Mouse (Mus musculus): ENCODE results near the gene Dusp8. TPM values are rescaled to one million over a fixed set of nuclear protein-coding genes. Genes with fewer than 3 reads are reported as not detected.

Gene Dusp8
- total RNA-seq, 1 experiment from 2014 or later = 0.15 TPM

DNA sequence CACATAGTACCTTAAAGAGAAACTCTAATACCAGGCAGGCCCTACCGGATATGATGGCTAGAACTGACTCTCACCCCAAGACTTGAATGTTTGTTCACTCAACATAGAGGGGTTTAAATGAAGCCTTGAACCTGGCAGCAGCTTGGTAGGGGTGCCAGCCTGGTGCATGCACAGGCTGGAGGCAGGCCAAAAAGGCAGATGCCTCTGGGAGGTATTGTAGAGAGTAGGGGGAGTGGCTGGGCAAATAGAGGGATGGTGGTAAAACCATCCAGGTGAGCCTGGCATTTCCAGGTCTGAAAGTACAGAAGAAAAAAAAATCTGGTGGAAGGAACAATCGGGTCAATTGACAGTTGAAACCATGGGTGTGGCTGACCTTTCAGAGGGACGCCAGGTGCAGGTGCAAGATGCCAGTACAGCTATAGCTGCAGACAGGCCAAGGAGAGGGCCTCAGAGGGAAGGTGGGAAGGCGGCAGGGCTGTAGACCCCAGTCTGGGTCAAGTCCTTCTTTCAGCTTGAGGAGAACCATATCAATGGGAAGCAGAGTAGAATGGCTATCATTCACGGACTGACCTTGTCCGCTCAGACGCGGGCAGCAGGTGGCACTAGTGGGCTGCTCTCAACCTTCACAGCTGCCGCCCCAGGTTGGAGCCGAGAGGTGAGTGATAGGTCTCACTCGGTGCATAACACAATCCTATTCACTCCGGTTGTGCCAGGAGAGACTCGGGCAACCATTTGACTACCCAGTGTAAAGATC, 25.0 kb downstream of the Dusp8 start:
- ATAC-seq (replicated peaks in 1 of 2; ENCODE audit: insufficient read depth in 1 of 2, low FRiP score in 2 of 2, low TSS enrichment in 1 of 2, low read depth in 1 of 2, poor library complexity in 2 of 2, severe bottlenecking in 2 of 2) = peak; percentile 87 to 88

DNA sequence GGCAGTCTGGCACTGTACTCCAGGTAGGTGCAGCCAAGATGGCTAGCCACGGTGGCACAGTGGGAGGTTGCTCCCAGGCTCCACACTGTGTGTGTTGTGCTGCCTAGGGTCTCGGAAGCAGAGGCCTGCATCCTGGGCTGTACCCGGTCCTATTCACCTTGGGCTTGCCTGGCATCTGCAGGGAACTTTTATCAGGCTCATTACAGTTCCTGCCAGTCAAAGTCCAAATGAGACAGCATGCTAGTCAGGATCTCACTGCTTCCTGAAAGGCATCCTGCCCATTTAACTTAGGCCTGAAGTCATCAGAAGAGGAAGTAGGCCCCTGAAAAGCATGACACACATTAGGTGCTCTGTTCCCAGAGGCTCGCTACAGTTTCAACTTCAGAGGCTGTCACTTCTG, 27.2 kb downstream of the Dusp8 start:
- ATAC-seq (replicated peaks in 1 of 2; ENCODE audit: insufficient read depth in 1 of 2, low FRiP score in 2 of 2, low TSS enrichment in 1 of 2, low read depth in 1 of 2, poor library complexity in 2 of 2, severe bottlenecking in 2 of 2) = peak; percentile 67 to 77

DNA sequence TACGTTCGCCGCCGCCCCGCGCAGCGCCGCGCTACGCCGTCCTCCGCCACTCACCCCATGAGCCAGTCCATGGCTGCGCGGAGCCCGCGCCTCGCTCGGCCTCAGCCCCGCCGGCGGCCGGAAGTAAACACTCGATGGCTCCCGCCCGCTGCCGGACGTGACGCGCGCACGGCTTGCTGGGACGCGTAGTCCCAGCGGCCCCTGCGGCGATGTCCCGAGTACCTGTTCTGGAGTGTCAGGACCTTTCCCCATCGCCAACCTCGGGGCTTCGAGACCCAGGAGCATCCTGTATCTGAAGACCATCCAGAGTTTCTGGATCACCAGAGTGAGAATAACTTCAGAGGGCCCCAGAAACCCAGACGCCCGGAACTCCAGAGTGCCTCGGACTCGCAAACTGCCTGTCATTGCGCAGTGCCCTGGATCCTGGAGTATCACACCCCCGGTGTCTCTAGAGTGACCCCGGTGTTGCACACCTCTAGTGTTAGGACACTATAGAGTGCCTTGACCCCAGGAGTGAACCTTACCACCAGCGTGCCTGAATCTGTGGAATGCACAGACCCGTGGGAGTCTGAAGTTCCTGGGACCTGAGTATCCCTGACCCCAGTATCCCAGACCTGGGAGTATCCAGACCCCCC, 34.6 kb downstream of the Dusp8 start, which contains the start of gene Mob2:
TSS of gene Mob2 (minus strand) at position 135 of the 635 bp plus-strand sequence.
- ATAC-seq (replicated peaks in 1 of 2; ENCODE audit: insufficient read depth in 1 of 2, low FRiP score in 2 of 2, low TSS enrichment in 1 of 2, low read depth in 1 of 2, poor library complexity in 2 of 2, severe bottlenecking in 2 of 2) = peak; percentile 80 to 82

GRCm38 (mm10) chr7:142060185-142060930, 35.3 kb downstream of the Dusp8 start:
- no peak for ATAC-seq (replicated peaks in 1 of 2; ENCODE audit: insufficient read depth in 1 of 2, low FRiP score in 2 of 2, low TSS enrichment in 1 of 2, low read depth in 1 of 2, poor library complexity in 2 of 2, severe bottlenecking in 2 of 2)

DNA sequence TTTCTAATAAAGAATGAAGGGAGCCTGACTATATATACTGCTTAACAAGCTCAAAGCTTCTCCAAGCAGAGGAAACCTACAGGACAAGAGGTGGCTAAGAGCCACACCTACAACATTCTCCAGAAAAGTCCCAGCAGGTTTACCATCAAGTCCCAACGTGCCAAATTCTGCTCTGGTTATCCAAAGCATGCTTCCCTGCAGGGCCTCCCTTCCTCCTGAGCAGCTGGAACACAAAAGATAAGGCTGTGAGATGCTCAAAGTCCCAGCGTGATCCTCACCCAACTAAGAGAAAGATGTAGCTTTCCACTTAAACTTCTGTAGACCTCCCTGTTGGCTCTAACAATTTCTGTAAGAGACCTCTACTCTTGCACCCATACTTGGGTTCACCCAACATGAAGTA, 36.6 kb downstream of the Dusp8 start:
- no peak for ATAC-seq (replicated peaks in 1 of 2; ENCODE audit: insufficient read depth in 1 of 2, low FRiP score in 2 of 2, low TSS enrichment in 1 of 2, low read depth in 1 of 2, poor library complexity in 2 of 2, severe bottlenecking in 2 of 2)

DNA sequence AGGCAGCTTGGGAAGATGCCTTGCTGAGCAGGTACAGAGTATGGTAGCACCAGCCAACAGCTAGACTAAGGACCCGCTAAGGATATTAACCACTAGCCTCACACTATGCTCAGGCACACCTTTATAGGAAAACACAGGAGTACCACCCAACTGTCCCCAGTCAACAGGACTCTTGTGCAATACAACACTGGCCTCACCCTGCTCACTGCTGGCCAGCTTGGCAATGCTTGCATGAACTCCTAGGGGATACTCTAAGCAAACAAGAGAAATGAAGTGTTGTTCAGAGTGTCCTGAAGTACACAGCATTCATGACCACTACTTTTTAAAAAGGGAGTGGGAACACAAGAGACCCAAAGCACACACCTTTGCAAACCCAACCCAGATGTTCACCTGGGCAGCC, 38.5 kb downstream of the Dusp8 start:
- ATAC-seq (replicated peaks in 1 of 2; ENCODE audit: insufficient read depth in 1 of 2, low FRiP score in 2 of 2, low TSS enrichment in 1 of 2, low read depth in 1 of 2, poor library complexity in 2 of 2, severe bottlenecking in 2 of 2) = no peak

GRCm38 (mm10) chr7:142056601-142057061, 39.0 kb downstream of the Dusp8 start:
- peak; percentile 76 to 78 for ATAC-seq (replicated peaks in 1 of 2; ENCODE audit: insufficient read depth in 1 of 2, low FRiP score in 2 of 2, low TSS enrichment in 1 of 2, low read depth in 1 of 2, poor library complexity in 2 of 2, severe bottlenecking in 2 of 2)

DNA sequence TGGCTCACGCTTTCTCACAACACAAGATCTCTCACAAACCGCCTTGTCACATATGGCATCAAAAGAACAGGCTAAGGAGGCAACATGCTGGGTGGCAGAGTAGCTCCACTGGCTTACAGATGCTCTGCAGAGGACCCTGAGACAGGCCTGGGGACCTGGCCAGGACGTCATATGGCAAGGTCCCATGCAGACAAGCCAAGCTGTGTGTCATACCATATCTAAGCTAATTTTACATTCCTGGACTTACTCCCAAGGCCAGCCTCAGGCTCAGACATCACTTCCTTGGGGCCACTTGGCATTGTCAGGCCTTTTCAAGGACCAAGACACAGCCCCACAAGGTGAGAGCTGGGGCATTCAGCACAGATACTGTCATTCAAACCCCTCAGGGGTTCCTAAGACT, 40.2 kb downstream of the Dusp8 start:
- no peak for ATAC-seq (replicated peaks in 1 of 2; ENCODE audit: insufficient read depth in 1 of 2, low FRiP score in 2 of 2, low TSS enrichment in 1 of 2, low read depth in 1 of 2, poor library complexity in 2 of 2, severe bottlenecking in 2 of 2)

DNA sequence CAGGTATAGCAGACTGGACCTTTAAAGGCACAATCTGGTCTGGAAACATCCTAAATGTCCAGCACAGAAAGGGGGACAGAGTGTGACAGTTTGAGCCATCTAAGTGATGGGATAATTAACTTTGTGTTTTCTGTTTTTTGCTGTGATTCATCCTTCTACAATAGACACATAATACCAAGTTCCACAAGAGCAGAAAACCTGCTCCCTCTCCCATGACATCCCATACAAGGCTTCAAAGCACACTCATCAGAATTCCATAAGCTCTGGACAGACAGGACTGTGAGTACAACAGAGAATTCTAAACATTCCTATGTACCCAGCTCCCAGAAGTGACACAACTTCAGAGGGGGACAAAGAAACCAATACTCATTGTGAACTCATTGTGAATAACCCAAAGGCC, 45.1 kb downstream of the Dusp8 start:
- ATAC-seq (replicated peaks in 1 of 2; ENCODE audit: insufficient read depth in 1 of 2, low FRiP score in 2 of 2, low TSS enrichment in 1 of 2, low read depth in 1 of 2, poor library complexity in 2 of 2, severe bottlenecking in 2 of 2) = no peak

GRCm38 (mm10) chr7:142045932-142046331, 49.7 kb downstream of the Dusp8 start:
- ATAC-seq (replicated peaks in 1 of 2; ENCODE audit: insufficient read depth in 1 of 2, low FRiP score in 2 of 2, low TSS enrichment in 1 of 2, low read depth in 1 of 2, poor library complexity in 2 of 2, severe bottlenecking in 2 of 2) = no peak

DNA sequence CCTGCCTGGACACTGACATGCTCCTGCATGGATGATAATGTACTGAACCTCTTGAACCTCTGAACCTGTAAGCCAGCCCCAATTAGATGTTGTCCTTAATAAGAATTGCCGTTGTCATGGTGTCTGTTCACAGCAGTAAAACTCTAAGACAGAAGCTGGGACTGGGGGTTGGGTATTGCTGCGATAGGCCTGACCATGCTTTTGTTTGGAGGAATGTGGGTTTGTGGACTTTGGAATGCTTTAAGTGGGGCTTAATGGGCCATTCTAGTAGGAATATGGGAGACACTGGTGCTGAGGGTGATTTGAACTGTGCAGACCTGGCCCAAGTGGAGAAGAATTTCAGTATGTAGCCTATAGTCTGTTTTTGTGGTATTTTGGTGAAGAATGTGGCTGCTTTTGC, 50.3 kb downstream of the Dusp8 start:
- ATAC-seq (replicated peaks in 1 of 2; ENCODE audit: insufficient read depth in 1 of 2, low FRiP score in 2 of 2, low TSS enrichment in 1 of 2, low read depth in 1 of 2, poor library complexity in 2 of 2, severe bottlenecking in 2 of 2) = no peak

DNA sequence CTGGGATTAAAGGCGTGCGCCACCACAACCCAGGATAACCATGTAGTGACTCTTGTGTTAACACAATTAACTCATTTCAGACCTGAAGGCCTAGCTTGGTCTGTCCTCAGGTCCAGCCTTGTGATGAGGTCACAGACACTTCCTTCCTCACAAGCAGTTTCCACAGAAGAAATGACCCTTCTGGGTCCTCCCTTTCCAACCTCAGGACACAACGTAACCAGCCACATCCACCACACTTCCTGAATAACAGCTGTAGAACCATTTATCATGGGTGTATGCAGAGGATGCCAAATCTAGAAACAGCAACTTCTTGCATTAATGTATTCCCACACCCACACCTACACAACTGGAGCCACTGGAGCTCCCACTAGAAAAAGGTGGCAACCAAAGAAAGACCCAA, 54.9 kb downstream of the Dusp8 start:
- ATAC-seq (replicated peaks in 1 of 2; ENCODE audit: insufficient read depth in 1 of 2, low FRiP score in 2 of 2, low TSS enrichment in 1 of 2, low read depth in 1 of 2, poor library complexity in 2 of 2, severe bottlenecking in 2 of 2) = peak; percentile 73 to 91

DNA sequence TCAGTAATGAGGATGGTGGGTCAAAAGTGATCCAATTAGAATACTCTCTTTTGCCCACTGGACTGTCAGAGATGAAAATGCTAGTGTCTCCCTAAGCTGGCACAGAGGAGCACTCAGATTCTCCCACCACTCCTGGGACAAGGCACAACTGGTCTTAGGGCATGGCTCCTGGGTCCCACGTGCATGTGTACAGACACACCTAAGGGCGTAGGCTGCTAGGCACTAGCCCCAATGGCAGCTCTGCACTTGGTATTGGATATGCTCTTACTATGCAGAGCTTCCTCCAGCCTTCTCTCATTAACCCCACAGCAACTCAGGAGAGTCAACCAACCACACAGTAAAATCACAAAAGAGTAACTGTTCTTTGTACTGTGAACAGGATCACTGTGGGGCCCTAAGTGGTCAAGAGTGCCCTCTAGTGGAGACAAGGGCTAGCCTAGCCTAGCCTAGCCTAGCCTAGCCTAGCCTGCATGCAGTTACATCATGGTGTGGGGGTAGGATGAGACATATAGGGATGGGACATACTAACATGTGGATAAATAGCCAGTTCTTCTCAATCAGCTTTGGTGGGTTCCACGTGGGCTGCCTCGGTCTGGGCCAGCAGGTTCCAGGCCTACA, 58.0 kb downstream of the Dusp8 start:
- ATAC-seq (replicated peaks in 1 of 2; ENCODE audit: insufficient read depth in 1 of 2, low FRiP score in 2 of 2, low TSS enrichment in 1 of 2, low read depth in 1 of 2, poor library complexity in 2 of 2, severe bottlenecking in 2 of 2) = peak; percentile 19 to 54; a peak in 1 of 4 replicates

GRCm38 (mm10) chr7:142035048-142035811, 60.4 kb downstream of the Dusp8 start:
- no peak for ATAC-seq (replicated peaks in 1 of 2; ENCODE audit: insufficient read depth in 1 of 2, low FRiP score in 2 of 2, low TSS enrichment in 1 of 2, low read depth in 1 of 2, poor library complexity in 2 of 2, severe bottlenecking in 2 of 2)

DNA sequence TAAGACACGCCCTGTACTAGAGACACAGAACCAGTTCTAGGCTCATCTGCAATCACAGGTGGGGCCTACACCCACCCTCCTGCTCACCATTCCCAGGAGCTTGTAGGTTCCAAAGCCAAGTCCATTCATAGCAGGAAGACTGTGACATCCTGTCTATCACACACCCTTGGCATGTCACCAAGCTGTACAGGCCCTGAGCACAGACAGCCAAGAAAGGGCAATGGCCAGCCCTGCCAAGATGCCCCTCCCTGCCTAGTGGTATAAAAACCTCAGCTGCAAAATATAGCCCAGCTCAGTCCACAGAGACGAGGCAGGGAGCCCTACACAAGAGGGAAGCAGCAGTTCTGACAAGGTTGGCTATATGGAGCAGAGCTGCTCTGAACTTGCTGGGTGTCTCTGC, 61.4 kb downstream of the Dusp8 start:
- no peak for ATAC-seq (replicated peaks in 1 of 2; ENCODE audit: insufficient read depth in 1 of 2, low FRiP score in 2 of 2, low TSS enrichment in 1 of 2, low read depth in 1 of 2, poor library complexity in 2 of 2, severe bottlenecking in 2 of 2)

GRCm38 (mm10) chr7:142030073-142030472, 65.6 kb downstream of the Dusp8 start:
- no peak for ATAC-seq (replicated peaks in 1 of 2; ENCODE audit: insufficient read depth in 1 of 2, low FRiP score in 2 of 2, low TSS enrichment in 1 of 2, low read depth in 1 of 2, poor library complexity in 2 of 2, severe bottlenecking in 2 of 2)
